Mouse (Mus musculus) limb, embryonic 14.5 days (tissue): Measurements from ENCODE around the gene Itpkb. TPM values are rescaled to one million over a fixed set of nuclear protein-coding genes. Genes with fewer than 3 reads are reported as not detected.
"Not testable (repeated sequence)": the region's sequence is repeated elsewhere in the genome, so short reads cannot be mapped to it uniquely, and the experiment has no call there.

Experiments
- ATAC-seq: fragments of 200-750 bp; cut with Nextera tagmentation; 2 replicates; pipeline ENCODE4 v1.8.0; 2017; ENCODE audit warnings: low read depth, moderate number of reproducible peaks, moderate TSS enrichment; ENCODE audit not compliant: low FRiP score
- DNase-seq: peaks from one replicate; pipeline ENCODE4 v3.0.0-alpha.2; 2015; ENCODE audit warnings: low spot score
- H3K27ac ChIP-seq: fragments of 300-500 bp; sonication (generic); replicated peaks from 2 replicates; pipeline ENCODE4 v1.5.1; 2014; ENCODE audit warnings: low read depth, mild to moderate bottlenecking, low read length, moderate library complexity, mixed read lengths
- H3K27me3 ChIP-seq: fragments of 300-500 bp; sonication (generic); 2 replicates; pipeline ENCODE4 v1.6.1; 2014; ENCODE audit warnings: low read length, mixed read lengths; ENCODE audit not compliant: control insufficient read depth, insufficient read depth
- H3K36me3 ChIP-seq: fragments of 300-500 bp; sonication (generic); 2 replicates; pipeline ENCODE4 v1.6.1; 2014; ENCODE audit warnings: mild to moderate bottlenecking, low read length, moderate library complexity, mixed read lengths; ENCODE audit not compliant: control insufficient read depth, insufficient read depth
- H3K4me1 ChIP-seq: fragments of 300-500 bp; sonication (generic); 2 replicates; pipeline ENCODE4 v1.6.1; 2014; ENCODE audit warnings: antibody characterized with exemption, low read length, mixed read lengths; ENCODE audit not compliant: control insufficient read depth, insufficient read depth
- H3K4me2 ChIP-seq: fragments of 300-500 bp; sonication (generic); replicated peaks from 2 replicates; pipeline ENCODE4 v1.6.1; 2014; ENCODE audit warnings: low read depth, mild to moderate bottlenecking, low read length, moderate library complexity; ENCODE audit not compliant: severe bottlenecking
- H3K4me3 ChIP-seq: fragments of 300-500 bp; sonication (generic); replicated peaks from 2 replicates; pipeline ENCODE4 v1.5.1; 2014; ENCODE audit warnings: low read length
- H3K9ac ChIP-seq: fragments of 300-500 bp; sonication (generic); 2 replicates; pipeline ENCODE4 v1.6.1; 2014; ENCODE audit warnings: mild to moderate bottlenecking, low read depth, low read length, moderate library complexity; ENCODE audit not compliant: severe bottlenecking
- H3K9me3 ChIP-seq: fragments of 300-500 bp; sonication (generic); 2 replicates; pipeline ENCODE4 v1.6.1; 2016; ENCODE audit warnings: low read length; ENCODE audit not compliant: control insufficient read depth
- POLR2A ChIP-seq: fragments of 200-500 bp; IDR thresholded peaks from 2 replicates; pipeline ENCODE4 v1.8.0; 2012; ENCODE audit warnings: inconsistent platforms, mild to moderate bottlenecking, moderate library complexity, borderline replicate concordance; ENCODE audit not compliant: insufficient read depth, insufficient read length; ENCODE audit errors: extremely low read depth
- WGBS: fragments of 180-500 bp; shearing (Covaris S2); extraction: QIAGEN DNeasy Blood & Tissue Kit; methylation state at CpG from one replicate; pipeline ENCODE4 v1.1.7; 2014; 5-methylcytosine and 5-hydroxymethylcytosine counted together
- polyA plus RNA-seq, 2 experiments: library from polyadenylated mRNA; depleted of rRNA in 1 of 2; stranded (reverse) in 1 of 2; unstranded in 1 of 2; fragments of >200 nt; fragmentation: Nextera tagmentation in 1 of 2; extraction: Ambion mirVana in 1 of 2; gene quantifications; 2 replicates each; pipeline versions ENCODE4 v1.2.1 to v1.2.3; 2012 to 2014

The Itpkb gene
- polyA plus RNA-seq, 2 experiments, result 8.4 to 16.2 TPM

DNA sequence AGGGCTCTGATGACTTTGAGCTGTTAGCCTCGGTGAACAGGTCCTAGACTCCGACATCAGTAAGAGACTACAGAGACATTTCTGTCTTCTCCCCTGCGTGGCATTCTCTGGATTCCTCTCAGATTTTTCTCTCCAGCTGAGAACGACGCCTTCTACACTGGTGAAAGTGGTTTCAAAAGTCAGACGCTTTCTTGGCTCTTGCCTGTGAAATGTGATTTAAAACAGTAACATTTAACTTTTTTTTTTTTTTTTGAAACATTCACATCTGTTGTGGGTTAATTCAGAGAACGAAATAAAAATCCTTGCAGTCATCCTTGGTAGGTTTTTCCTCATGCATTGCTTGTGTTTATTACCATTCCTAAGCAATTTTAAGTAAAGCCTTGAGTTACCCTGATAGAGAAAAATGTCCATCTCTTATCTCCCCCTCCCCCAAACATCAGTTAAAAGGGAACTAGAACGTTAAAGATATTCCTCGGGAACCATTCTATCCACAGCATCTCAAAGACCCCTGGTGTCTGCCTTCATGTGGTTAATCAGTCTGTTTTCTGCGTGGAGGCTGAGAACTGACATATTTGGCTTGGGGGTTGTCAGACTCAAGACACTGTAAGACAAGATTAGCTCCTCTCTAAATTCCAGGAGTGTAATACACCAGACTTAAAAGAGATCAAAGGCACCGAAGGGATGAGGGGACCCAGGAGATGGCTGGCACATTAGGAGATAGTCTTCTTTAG is 57.6 kb downstream of the Itpkb start:
- 12% methylated on average over 11 of the region's 11 CpGs for WGBS
- DNase-seq (no peak), ATAC-seq (peak; percentile 62)
- Histone ChIP-seq H3K36me3 (peaks cover 2% of the 10 kb centered on the region; the same call in 1 of the 2 replicates), H3K9ac (peak overlapping the region; percentile 36; the same call in 1 of the 2 replicates), H3K9me3 (no peaks in the 10 kb centered on the region), H3K27ac (peak overlapping the region; percentile 90), H3K4me2 (peak overlapping the region; percentile 71), H3K4me1 (peaks cover 25% of the 10 kb centered on the region), H3K4me3 (peak overlapping the region; percentile 33), H3K27me3 (no peaks in the 10 kb centered on the region)
- TF ChIP-seq POLR2A, result no peak

DNA sequence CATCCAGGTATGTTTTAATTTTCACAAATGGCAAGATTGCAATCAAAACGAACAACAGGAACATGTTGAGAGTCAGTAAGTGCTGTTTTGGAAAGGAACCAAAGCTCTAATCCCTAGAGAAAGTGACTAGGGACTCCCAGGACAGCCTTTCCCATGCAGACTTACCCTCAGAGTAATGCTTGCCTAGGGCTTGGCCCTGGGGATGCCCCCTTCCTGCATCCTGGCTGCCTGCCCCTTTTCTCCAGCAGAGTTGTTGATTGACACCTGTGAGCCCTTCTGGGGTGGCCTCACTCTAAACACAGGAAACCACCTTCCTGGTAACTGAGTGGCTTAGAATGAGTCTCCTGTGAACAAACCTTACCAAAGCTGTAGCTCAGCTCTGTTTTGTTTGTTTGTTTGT is 58.2 kb downstream of the Itpkb start:
- H3K4me1 ChIP-seq, result peaks cover 29% of the 10 kb centered on the region
- peak overlapping the region; percentile 90; the same call in 1 of the 2 replicates for H3K27ac ChIP-seq
- no peak overlapping the region for H3K4me3 ChIP-seq
- no peaks in the 10 kb centered on the region for H3K9me3 ChIP-seq
- H3K9ac ChIP-seq, result no peak overlapping the region
- H3K36me3 ChIP-seq, result peaks cover 2% of the 10 kb centered on the region; the same call in 1 of the 2 replicates
- no peak for TF ChIP-seq POLR2A
- H3K27me3 ChIP-seq, result no peaks in the 10 kb centered on the region
- DNase-seq, result no peak
- 41% methylated on average over 1 of the region's 1 CpGs for WGBS
- no peak overlapping the region for H3K4me2 ChIP-seq
- ATAC-seq, result no peak

DNA sequence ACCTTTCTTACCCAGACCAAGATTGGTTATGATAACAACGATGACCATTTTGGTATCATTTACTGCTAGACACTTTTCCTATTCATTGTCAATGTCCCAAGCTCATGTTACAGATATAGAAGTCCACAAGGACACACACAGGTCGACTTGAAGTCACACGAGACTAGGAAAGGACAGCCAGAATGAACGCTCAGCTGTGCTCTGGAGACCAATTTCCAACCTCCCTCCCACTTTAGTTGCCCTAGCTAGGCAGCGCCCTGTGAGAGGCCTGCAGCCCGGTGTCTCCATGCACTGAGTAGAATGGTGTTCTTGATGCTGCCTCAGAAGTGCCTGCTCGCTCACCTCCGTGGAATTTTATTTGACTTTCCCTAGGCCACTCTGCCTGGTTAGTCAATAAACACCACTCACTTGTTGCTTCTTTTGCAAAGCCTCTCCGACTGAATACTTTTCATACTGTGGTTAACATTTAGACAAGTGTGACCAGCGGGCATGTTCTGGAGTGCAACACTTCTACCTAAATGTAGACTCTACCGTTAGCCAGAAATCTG is 59.0 kb downstream of the Itpkb start:
- not testable (repeated sequence) for H3K27ac ChIP-seq, H3K9me3 ChIP-seq, H3K4me2 ChIP-seq, H3K27me3 ChIP-seq, H3K4me3 ChIP-seq, ATAC-seq, H3K9ac ChIP-seq, H3K36me3 ChIP-seq, DNase-seq
- H3K4me1 ChIP-seq, result peaks cover 29% of the 10 kb centered on the region
- WGBS, result 84% methylated on average over 11 of the region's 11 CpGs

- no peak overlapping the region for H3K4me3 ChIP-seq
- H3K9ac ChIP-seq, result no peak overlapping the region
- H3K36me3 ChIP-seq, result peaks cover 2% of the 10 kb centered on the region; the same call in 1 of the 2 replicates
- H3K27ac ChIP-seq, result no peak overlapping the region
- no peaks in the 10 kb centered on the region for H3K27me3 ChIP-seq
- TF ChIP-seq POLR2A, result no peak
- no peak for ATAC-seq
- 71% methylated on average over 3 of the region's 3 CpGs for WGBS
- H3K4me2 ChIP-seq, result no peak overlapping the region
- no peak for DNase-seq
- peaks cover 29% of the 10 kb centered on the region for H3K4me1 ChIP-seq
- H3K9me3 ChIP-seq, result no peaks in the 10 kb centered on the region
These were observed 60.0 kb downstream of the Itpkb start for GRCm38 (mm10) chr1:180390321-180390731.

DNA sequence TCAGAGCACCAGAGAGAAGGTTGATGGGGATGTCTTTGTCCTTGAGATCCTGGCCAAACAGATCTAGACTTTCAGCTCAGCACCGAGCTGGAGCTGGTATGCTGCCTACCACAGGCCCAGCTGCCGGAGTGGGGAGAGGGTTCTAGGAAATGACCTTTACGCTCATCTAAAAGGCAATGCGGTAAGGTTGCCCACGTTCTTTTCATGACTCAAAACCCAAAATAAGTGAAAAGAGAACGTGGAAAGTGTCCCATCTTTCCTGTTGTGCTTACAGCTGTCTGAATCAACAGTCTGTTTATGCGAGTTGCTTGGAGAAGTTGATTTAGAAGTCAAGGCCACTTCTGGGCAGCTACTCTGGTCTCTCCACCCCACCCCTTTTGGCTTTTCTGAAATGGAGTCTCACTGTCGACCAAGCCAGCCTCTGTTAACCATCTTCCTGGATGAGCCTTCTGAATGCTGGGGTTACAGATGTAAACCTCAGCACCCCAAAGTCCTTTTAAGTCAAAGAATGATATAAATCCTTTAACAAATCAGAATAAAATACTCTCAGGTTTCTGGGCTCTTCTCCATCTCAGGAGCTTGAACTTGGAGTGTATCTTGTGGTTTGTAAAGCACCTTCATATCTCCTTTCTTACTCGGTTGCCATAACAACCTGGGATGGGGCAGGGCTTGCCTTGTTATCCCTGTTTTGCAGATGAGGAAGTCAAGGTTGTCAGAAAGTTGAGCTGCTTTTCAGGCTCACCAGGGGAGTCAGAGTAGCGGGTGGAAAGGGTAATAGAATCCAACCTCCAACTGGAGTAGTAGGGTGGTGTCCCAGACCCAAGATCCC is 60.7 kb downstream of the Itpkb start:
- DNase-seq (no peak), ATAC-seq (no peak)
- Histone ChIP-seq H3K27ac (no peak overlapping the region), H3K27me3 (no peaks in the 10 kb centered on the region), H3K4me3 (no peak overlapping the region), H3K9me3 (no peaks in the 10 kb centered on the region), H3K4me1 (peaks cover 29% of the 10 kb centered on the region), H3K4me2 (no peak overlapping the region), H3K9ac (no peak overlapping the region), H3K36me3 (peaks cover 2% of the 10 kb centered on the region; the same call in 1 of the 2 replicates)
- 86% methylated on average over 10 of the region's 10 CpGs for WGBS
- no peak for TF ChIP-seq POLR2A
